Mouse (Mus musculus) CH12.LX (cell line): Measurements from ENCODE around the gene Ran. TPM values are rescaled to one million over a fixed set of nuclear protein-coding genes. Genes with fewer than 3 reads are reported as not detected.

Experiments used
- DNase-seq: peaks from one replicate; pipeline ENCODE4 v3.0.0-alpha.2; 2013; ENCODE audit errors: extremely low read depth
- H3K27ac ChIP-seq: 2 replicates; pipeline ENCODE4 v1.5.1; 2012; ENCODE audit warnings: low read depth, mild to moderate bottlenecking, control low read depth, moderate library complexity; ENCODE audit not compliant: insufficient read depth
- H3K27me3 ChIP-seq: replicated peaks from 2 replicates; pipeline ENCODE3; 2012; ENCODE audit warnings: inconsistent platforms
- H3K36me3 ChIP-seq, 2 experiments: replicated peaks in 1 of 2; 2 replicates each; pipeline versions ENCODE3 to v1.6.1; 2012; ENCODE audit warnings: inconsistent platforms in 1 of 2, low read length in 1 of 2, mild to moderate bottlenecking in 1 of 2, mixed read lengths in 1 of 2, moderate library complexity in 1 of 2; ENCODE audit not compliant: control insufficient read depth in 1 of 2, insufficient read depth in 1 of 2
- H3K4me1 ChIP-seq, 2 experiments: 2 replicates each; pipeline ENCODE4 v1.6.1; 2012; ENCODE audit warnings: inconsistent platforms in 1 of 2, moderate library complexity in 1 of 2; ENCODE audit not compliant: insufficient read depth in 2 of 2, control insufficient read depth in 1 of 2
- H3K4me2 ChIP-seq: 2 replicates; pipeline ENCODE4 v1.6.1; 2012; ENCODE audit warnings: low read depth, mild to moderate bottlenecking, control low read depth; ENCODE audit not compliant: poor library complexity, insufficient read depth, severe bottlenecking
- H3K4me3 ChIP-seq, 3 experiments: fragments of 150-350 bp in 1 of 3; sonication (generic) in 1 of 3; replicated peaks in 1 of 3; 2 replicates each; pipeline versions ENCODE3 to v1.5.1; 2011 to 2012; ENCODE audit warnings: low read depth in 2 of 3, low read length in 2 of 3, mild to moderate bottlenecking in 2 of 3, moderate library complexity in 2 of 3, control low read depth in 1 of 3, improper control_type of control experiment in 1 of 3, inconsistent platforms in 1 of 3, mixed read lengths in 1 of 3; ENCODE audit not compliant: poor library complexity in 1 of 3
- H3K79me2 ChIP-seq: replicated peaks from 2 replicates; pipeline ENCODE4 v1.6.1; 2012; ENCODE audit warnings: mild to moderate bottlenecking, moderate library complexity; ENCODE audit not compliant: control insufficient read depth, poor library complexity, insufficient read depth, severe bottlenecking; ENCODE audit errors: extremely low read depth
- H3K9ac ChIP-seq: 2 replicates; pipeline ENCODE4 v1.6.1; 2012; ENCODE audit warnings: low read depth, mild to moderate bottlenecking, control low read depth, moderate library complexity; ENCODE audit not compliant: insufficient read depth
- H3K9me3 ChIP-seq: replicated peaks from 2 replicates; pipeline ENCODE3; 2012; ENCODE audit warnings: low read length, inconsistent platforms, mixed read lengths
- BHLHE40 ChIP-seq: IDR thresholded peaks from 2 replicates; pipeline ENCODE4 v1.6.1; 2011; ENCODE audit warnings: mild to moderate bottlenecking, low read depth, low read length, improper control_type of control experiment
- CHD1 ChIP-seq: IDR thresholded peaks from 2 replicates; pipeline ENCODE4 v1.6.1; 2012; ENCODE audit warnings: low read depth, low read length, improper control_type of control experiment, inconsistent platforms
- CHD2 ChIP-seq: IDR thresholded peaks from 2 replicates; pipeline ENCODE4 v1.6.1; 2011; ENCODE audit warnings: low read length, improper control_type of control experiment
- ETS1 ChIP-seq: conservative IDR thresholded peaks from 2 replicates; pipeline ENCODE4 v1.6.1; 2012; ENCODE audit warnings: low read depth, mild to moderate bottlenecking, inconsistent platforms, low read length, improper control_type of control experiment, moderate library complexity
- GABPA ChIP-seq: IDR thresholded peaks from 2 replicates; pipeline ENCODE4 v1.6.1; 2012; ENCODE audit warnings: low read depth, low read length, improper control_type of control experiment, inconsistent platforms; ENCODE audit not compliant: insufficient replicate concordance
- IRF4 ChIP-seq: IDR thresholded peaks from 2 replicates; pipeline ENCODE4 v1.6.1; 2014; ENCODE audit warnings: low read depth, mild to moderate bottlenecking, inconsistent platforms, low read length, improper control_type of control experiment
- JUN ChIP-seq: IDR thresholded peaks from 2 replicates; pipeline ENCODE4 v1.6.1; 2011; ENCODE audit warnings: low read depth, mild to moderate bottlenecking, low read length, improper control_type of control experiment, moderate library complexity; ENCODE audit not compliant: insufficient read depth
- JUND ChIP-seq: conservative IDR thresholded peaks from 2 replicates; pipeline ENCODE4 v1.6.1; 2011; ENCODE audit warnings: low read depth, low read length, improper control_type of control experiment
- MAFK ChIP-seq: IDR thresholded peaks from 2 replicates; pipeline ENCODE4 v1.6.1; 2011; ENCODE audit warnings: low read length, improper control_type of control experiment; ENCODE audit not compliant: insufficient replicate concordance
- MAX ChIP-seq: IDR thresholded peaks from 2 replicates; pipeline ENCODE4 v1.6.1; 2011; ENCODE audit warnings: low read length, improper control_type of control experiment
- MXI1 ChIP-seq: IDR thresholded peaks from 2 replicates; pipeline ENCODE4 v1.6.1; 2011; ENCODE audit warnings: mild to moderate bottlenecking, low read depth, low read length, improper control_type of control experiment
- NELFE ChIP-seq: IDR thresholded peaks from 2 replicates; pipeline ENCODE4 v1.6.1; 2011; ENCODE audit warnings: low read depth, low read length, improper control_type of control experiment
- NRF1 ChIP-seq: IDR thresholded peaks from 2 replicates; pipeline ENCODE4 v1.6.1; 2014; ENCODE audit warnings: low read depth, mild to moderate bottlenecking, inconsistent platforms, low read length, improper control_type of control experiment, moderate library complexity
- PAX5 ChIP-seq: IDR thresholded peaks from 2 replicates; pipeline ENCODE4 v1.6.1; 2012; ENCODE audit warnings: low read length, inconsistent platforms, mixed read lengths
- RAD21 ChIP-seq: IDR thresholded peaks from 2 replicates; pipeline ENCODE4 v1.6.1; 2011; ENCODE audit warnings: low read depth, mild to moderate bottlenecking, low read length, improper control_type of control experiment, moderate library complexity
- RCOR1 ChIP-seq: conservative IDR thresholded peaks from 2 replicates; pipeline ENCODE4 v1.6.1; 2012; ENCODE audit warnings: low read depth, mild to moderate bottlenecking, inconsistent platforms, low read length, improper control_type of control experiment
- SIN3A ChIP-seq: IDR thresholded peaks from 2 replicates; pipeline ENCODE4 v1.6.1; 2012; ENCODE audit warnings: low read length, improper control_type of control experiment, inconsistent platforms
- SMC3 ChIP-seq: IDR thresholded peaks from 2 replicates; pipeline ENCODE4 v1.6.1; 2011; ENCODE audit warnings: low read depth, low read length, improper control_type of control experiment
- UBTF ChIP-seq: IDR thresholded peaks from 2 replicates; pipeline ENCODE4 v1.6.1; 2012; ENCODE audit warnings: low read depth, mild to moderate bottlenecking, inconsistent platforms, low read length, improper control_type of control experiment, moderate library complexity
- USF1 ChIP-seq: IDR thresholded peaks from 2 replicates; pipeline ENCODE4 v1.6.1; 2014; ENCODE audit warnings: low read depth, mild to moderate bottlenecking, inconsistent platforms, low read length, improper control_type of control experiment
- USF2 ChIP-seq: conservative IDR thresholded peaks from 2 replicates; pipeline ENCODE4 v1.6.1; 2011; ENCODE audit warnings: low read depth, low read length, improper control_type of control experiment
- ZC3H11A ChIP-seq: IDR thresholded peaks from 2 replicates; pipeline ENCODE4 v1.6.1; 2012; ENCODE audit warnings: low read depth, mild to moderate bottlenecking, inconsistent platforms, low read length, improper control_type of control experiment
- ZKSCAN1 ChIP-seq: IDR thresholded peaks from 2 replicates; pipeline ENCODE4 v1.6.1; 2012; ENCODE audit warnings: low read depth, inconsistent platforms, low read length, improper control_type of control experiment, borderline replicate concordance
- ZNF384 ChIP-seq: IDR thresholded peaks from 2 replicates; pipeline ENCODE4 v1.6.1; 2012; ENCODE audit warnings: low read depth, low read length, improper control_type of control experiment, inconsistent platforms
- dilution Hi-C: fragments of 300-500 bp; cut with MboI; formaldehyde crosslinking; loops from 2 replicates; pipeline ENCODE4 v1.14.3; 2020; ENCODE audit warnings: low sequenced_read_pairs; ENCODE audit not compliant: extremely low pct_unique_long_range_greater_than_20kb, extremely low pct_ligation_motif_present
- in situ Hi-C: fragments of 300-500 bp; cut with MboI; formaldehyde crosslinking; loops from 3 replicates; pipeline ENCODE4 v1.14.3; 2019; ENCODE audit warnings: low sequenced_read_pairs, low pct_ligation_motif_present, low pct_unique_long_range_greater_than_20kb, mixed read lengths
- polyA plus RNA-seq: library from polyadenylated mRNA; unstranded; fragments of >175 nt; gene quantifications from 2 replicates; pipeline ENCODE4 v1.2.1, GENCODE M21; 2012; ENCODE audit warnings: low read depth; ENCODE audit not compliant: insufficient read length
- total RNA-seq, 2 experiments: library from RNA; depleted of rRNA; stranded (reverse); fragments of 300-350 nt in 1 of 2; fragments of >200 nt in 1 of 2; gene quantifications; 2 replicates each; pipeline ENCODE4 v1.2.3; 2012 to 2014

The Ran gene
- total and polyA plus RNA-seq, 3 experiments = 847 to 1,512 (median 1,083) TPM

GRCm38 (mm10) chr5:129065946-129066345, 46.1 kb downstream of the Ran start:
- in situ Hi-C loops = loop anchor here (10.0 kb wide), 2 partner anchors 289 to 519 kb away; partner anchors contain the start of gene Mmp17
- H3K36me3 ChIP-seq = no peaks in the 10 kb centered on the region
- H3K4me1 ChIP-seq = peaks cover 0 to 33% of the 10 kb centered on the region in 2 experiments; a peak in 2 of 4 replicates
- peaks cover 19% of the 10 kb centered on the region for H3K27me3 ChIP-seq
- H3K4me3 ChIP-seq = no peak overlapping the region
- H3K9me3 ChIP-seq = no peaks in the 10 kb centered on the region
- no peak for TF ChIP-seq ZC3H11A
- TF ChIP-seq SMC3 = no peak
- no peak for TF ChIP-seq GABPA
- no peak for TF ChIP-seq ZKSCAN1
- TF ChIP-seq BHLHE40 = no peak
- dilution Hi-C loops = no loop called here
- no peak overlapping the region for H3K9ac ChIP-seq
- DNase-seq = peak; percentile 39
- H3K79me2 ChIP-seq = no peaks in the 10 kb centered on the region
- no peak overlapping the region for H3K27ac ChIP-seq
- H3K4me2 ChIP-seq = no peak overlapping the region

DNA sequence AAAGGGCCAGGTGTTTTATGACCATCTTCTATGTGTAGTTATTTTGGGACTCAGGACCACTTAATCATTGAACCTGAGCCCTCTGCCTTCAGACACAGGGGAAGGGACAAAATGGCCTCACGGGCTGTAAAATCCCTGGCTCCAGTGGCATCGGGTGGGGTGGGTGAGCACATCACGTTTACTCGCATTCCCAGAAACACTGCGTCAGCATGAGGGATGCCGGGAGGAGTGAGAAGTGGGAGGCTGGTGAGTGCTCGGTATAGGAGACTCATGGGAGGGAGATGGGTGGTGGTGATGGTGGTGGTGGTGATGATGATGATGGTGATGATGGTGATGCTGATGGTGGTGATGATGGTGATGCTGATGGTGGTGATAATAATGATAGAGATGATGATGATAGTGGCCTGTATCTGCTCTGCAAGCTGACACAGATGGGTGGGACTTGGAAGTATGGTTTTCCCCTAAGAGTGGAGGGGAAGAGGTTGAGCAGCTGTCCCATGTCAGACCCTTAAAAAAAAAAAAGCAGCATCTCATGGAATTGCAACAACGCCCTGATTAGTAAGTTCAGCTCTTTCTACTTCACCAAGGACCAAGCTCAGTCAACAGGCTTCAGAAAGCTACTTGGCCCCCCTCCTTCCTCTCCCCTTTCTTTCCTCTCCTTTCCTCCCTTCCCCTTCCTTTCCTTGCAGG, 46.8 kb downstream of the Ran start:
- TF ChIP-seq SIN3A = no peak
- no peak for TF ChIP-seq NRF1
- no peak for TF ChIP-seq MXI1
- no peak for TF ChIP-seq JUN
- no peak for TF ChIP-seq MAFK
- TF ChIP-seq NELFE = no peak
- TF ChIP-seq UBTF = no peak
- no peak for TF ChIP-seq USF2
- no peak for TF ChIP-seq MAX
- TF ChIP-seq CHD2 = no peak
- TF ChIP-seq IRF4 = no peak
- no peak for TF ChIP-seq RCOR1
- no peak for TF ChIP-seq CHD1
- no peak for TF ChIP-seq USF1
- TF ChIP-seq JUND = no peak
- no peak for TF ChIP-seq PAX5
- no peak for TF ChIP-seq ETS1
- no peak for TF ChIP-seq RAD21
- TF ChIP-seq SMC3 = no peak
- no peak for TF ChIP-seq ZNF384
- dilution Hi-C loops = no loop called here
- no peaks in the 10 kb centered on the region for H3K9me3 ChIP-seq
- no peaks in the 10 kb centered on the region for H3K79me2 ChIP-seq
- no peak overlapping the region for H3K4me2 ChIP-seq
- in situ Hi-C loops = loop anchor here (10.0 kb wide), 2 partner anchors 288 to 518 kb away; partner anchors contain the start of gene Mmp17
- no peak overlapping the region for H3K27ac ChIP-seq
- no peaks in the 10 kb centered on the region for H3K36me3 ChIP-seq
- H3K4me1 ChIP-seq = peaks cover 0 to 33% of the 10 kb centered on the region in 2 experiments; a peak in 2 of 4 replicates
- H3K9ac ChIP-seq = no peak overlapping the region
- H3K4me3 ChIP-seq = no peak overlapping the region
- peaks cover 16% of the 10 kb centered on the region for H3K27me3 ChIP-seq
- DNase-seq = no peak
